Mouse (Mus musculus) C2C12 (cell line): ENCODE results near the gene Ctdspl. TPM values are rescaled to one million over a fixed set of nuclear protein-coding genes. Genes with fewer than 3 reads are reported as not detected.

Source experiments
- H3K27me3 ChIP-seq: one replicate; pipeline ENCODE4 v1.6.1; 2011; ENCODE audit not compliant: control insufficient read depth, insufficient read depth, insufficient read length
- H3K36me3 ChIP-seq: one replicate; pipeline ENCODE4 v1.6.1; 2011; ENCODE audit not compliant: control insufficient read depth, insufficient read depth
- H3K4me3 ChIP-seq: one replicate; pipeline ENCODE4 v1.5.1; 2011; ENCODE audit warnings: mild to moderate bottlenecking, control low read depth; ENCODE audit not compliant: poor library complexity, insufficient read depth, severe bottlenecking
- H3K79me2 ChIP-seq: one replicate; pipeline ENCODE4 v1.6.1; 2011; ENCODE audit not compliant: control insufficient read depth, insufficient read depth
- H3K79me3 ChIP-seq: one replicate; pipeline ENCODE4 v1.6.1; 2011; ENCODE audit warnings: low read depth, control low read depth
- H3ac ChIP-seq: one replicate; pipeline ENCODE3; 2011; ENCODE audit warnings: low read depth; ENCODE audit not compliant: control insufficient read depth, insufficient read length
- CEBPB ChIP-seq: IDR thresholded peaks from one replicate; pipeline ENCODE4 v1.6.1; 2011; ENCODE audit warnings: low read depth, mild to moderate bottlenecking, control low read depth, moderate library complexity
- CTCF ChIP-seq: IDR thresholded peaks from one replicate; pipeline ENCODE4 v1.5.1; 2011; ENCODE audit not compliant: control insufficient read depth, insufficient read depth, insufficient read length
- FOSL1 ChIP-seq: IDR thresholded peaks from one replicate; pipeline ENCODE4 v1.8.0; 2011; ENCODE audit warnings: mild to moderate bottlenecking, low read length; ENCODE audit not compliant: poor library complexity, insufficient read depth, severe bottlenecking
- MAX ChIP-seq: IDR thresholded peaks from one replicate; pipeline ENCODE4 v1.6.1; 2011; ENCODE audit warnings: mild to moderate bottlenecking, control low read depth
- MYOD1 ChIP-seq: IDR thresholded peaks from one replicate; pipeline ENCODE4 v1.6.1; 2011; ENCODE audit warnings: low read depth; ENCODE audit not compliant: control insufficient read depth, insufficient read length
- MYOG ChIP-seq: IDR thresholded peaks from one replicate; pipeline ENCODE4 v1.6.1; 2011; ENCODE audit not compliant: control insufficient read depth, insufficient read length; ENCODE audit errors: extremely low read depth
- USF1 ChIP-seq: IDR thresholded peaks from one replicate; pipeline ENCODE4 v1.6.1; 2011; ENCODE audit warnings: low read depth, mild to moderate bottlenecking, control low read depth, moderate library complexity
- polyA plus RNA-seq: library from polyadenylated mRNA; unstranded; fragments of >200 nt; fragmentation: generic; extraction: Trizol; gene quantifications from one replicate; pipeline ENCODE4 v1.2.1, GENCODE M21; 2012; ENCODE audit warnings: missing spikeins

Ctdspl gene
- polyA plus RNA-seq, 1 experiment = 5.6 TPM

GRCm38 (mm10) chr9:119068266-119068665, 142.0 kb downstream of the Ctdspl start:
- Histone ChIP-seq H3K4me3 (no peak overlapping the region), H3K27me3 (peaks cover 9% of the 10 kb centered on the region), H3K79me3 (no peaks in the 10 kb centered on the region), H3K79me2 (no peaks in the 10 kb centered on the region), H3K36me3 (no peaks in the 10 kb centered on the region), H3ac (no peak overlapping the region)
- no peak for TF ChIP-seq CEBPB
- no peak for TF ChIP-seq CTCF
- no peak for TF ChIP-seq MYOD1
- TF ChIP-seq MYOG = no peak
- no peak for TF ChIP-seq MAX
- no peak for TF ChIP-seq FOSL1
- no peak for TF ChIP-seq USF1

GRCm38 (mm10) chr9:119070173-119070825, 144.0 kb downstream of the Ctdspl start:
- Histone ChIP-seq H3K79me3 (no peaks in the 10 kb centered on the region), H3K36me3 (no peaks in the 10 kb centered on the region), H3K4me3 (no peak overlapping the region), H3K27me3 (peaks cover 5% of the 10 kb centered on the region), H3K79me2 (no peaks in the 10 kb centered on the region), H3ac (no peak overlapping the region)
- TF ChIP-seq MAX (no peak), FOSL1 (no peak), CTCF (no peak), MYOD1 (no peak), MYOG (no peak), USF1 (no peak), CEBPB (no peak)

GRCm38 (mm10) chr9:119071786-119072185, 145.5 kb downstream of the Ctdspl start:
- H3K27me3 ChIP-seq = no peaks in the 10 kb centered on the region
- H3K36me3 ChIP-seq = no peaks in the 10 kb centered on the region
- H3K79me2 ChIP-seq = no peaks in the 10 kb centered on the region
- no peaks in the 10 kb centered on the region for H3K79me3 ChIP-seq
- H3ac ChIP-seq = no peak overlapping the region
- no peak overlapping the region for H3K4me3 ChIP-seq
- TF ChIP-seq MAX (no peak), MYOG (no peak), MYOD1 (no peak), CTCF (no peak), CEBPB (no peak), FOSL1 (no peak), USF1 (no peak)

GRCm38 (mm10) chr9:119073184-119073895, 147.1 kb downstream of the Ctdspl start:
- Histone ChIP-seq H3K27me3 (no peaks in the 10 kb centered on the region), H3K4me3 (no peak overlapping the region), H3K79me2 (no peaks in the 10 kb centered on the region), H3K79me3 (no peaks in the 10 kb centered on the region), H3ac (no peak overlapping the region), H3K36me3 (no peaks in the 10 kb centered on the region)
- TF ChIP-seq MAX = no peak
- no peak for TF ChIP-seq USF1
- TF ChIP-seq CTCF = no peak
- no peak for TF ChIP-seq MYOG
- TF ChIP-seq CEBPB = no peak
- TF ChIP-seq MYOD1 = no peak
- no peak for TF ChIP-seq FOSL1

GRCm38 (mm10) chr9:119075685-119076084, 149.4 kb downstream of the Ctdspl start:
- no peaks in the 10 kb centered on the region for H3K79me3 ChIP-seq
- TF ChIP-seq USF1 = no peak
- TF ChIP-seq MYOD1 = no peak
- no peak for TF ChIP-seq CTCF
- no peak for TF ChIP-seq MAX
- TF ChIP-seq FOSL1 = no peak
- no peak for TF ChIP-seq CEBPB
- TF ChIP-seq MYOG = no peak
- H3K27me3 ChIP-seq = no peaks in the 10 kb centered on the region
- H3K4me3 ChIP-seq = no peak overlapping the region
- no peak overlapping the region for H3ac ChIP-seq
- no peaks in the 10 kb centered on the region for H3K36me3 ChIP-seq
- no peaks in the 10 kb centered on the region for H3K79me2 ChIP-seq
